Mouse (Mus musculus) myocyte (in vitro differentiated cells): ENCODE results near the gene Hoxd3. TPM values are rescaled to one million over a fixed set of nuclear protein-coding genes. Genes with fewer than 3 reads are reported as not detected.

ENCODE experiments used
- H3K27me3 ChIP-seq: one replicate; pipeline ENCODE4 v1.6.1; 2011; ENCODE audit not compliant: control insufficient read depth, insufficient read depth, insufficient read length
- H3K36me3 ChIP-seq: one replicate; pipeline ENCODE4 v1.6.1; 2011; ENCODE audit not compliant: control insufficient read depth, insufficient read depth
- H3K4me2 ChIP-seq: one replicate; pipeline ENCODE4 v1.6.1; 2011; ENCODE audit warnings: low read depth, control low read depth
- H3K4me3 ChIP-seq: one replicate; pipeline ENCODE4 v1.5.1; 2011; ENCODE audit warnings: mild to moderate bottlenecking, control low read depth, moderate library complexity
- H3K79me2 ChIP-seq: one replicate; pipeline ENCODE4 v1.6.1; 2011; ENCODE audit not compliant: control insufficient read depth, insufficient read depth
- H3ac ChIP-seq: one replicate; pipeline ENCODE4 v1.6.1; 2011; ENCODE audit not compliant: control insufficient read depth, insufficient read length
- CEBPB ChIP-seq: IDR thresholded peaks from 2 replicates; pipeline ENCODE4 v1.6.1; 2011; ENCODE audit warnings: mild to moderate bottlenecking, moderate library complexity; ENCODE audit not compliant: poor library complexity, insufficient read depth, severe bottlenecking
- E2F4 ChIP-seq: IDR thresholded peaks from one replicate; pipeline ENCODE4 v1.6.1; 2011; ENCODE audit warnings: mild to moderate bottlenecking, control low read depth, moderate library complexity; ENCODE audit not compliant: insufficient read depth
- MAX ChIP-seq: IDR thresholded peaks from one replicate; pipeline ENCODE4 v1.6.1; 2011; ENCODE audit warnings: low read depth, mild to moderate bottlenecking, control low read depth
- MYOD1 ChIP-seq, 3 experiments: IDR thresholded peaks; one replicate each; pipeline ENCODE4 v1.6.1; 2011; ENCODE audit warnings: control low read depth in 2 of 3, low read depth in 2 of 3, mild to moderate bottlenecking in 2 of 3, moderate library complexity in 1 of 3; ENCODE audit not compliant: insufficient read length in 2 of 3, control insufficient read depth in 1 of 3
- MYOG ChIP-seq, 3 experiments: IDR thresholded peaks; one replicate each; pipeline ENCODE4 v1.6.1; 2011; ENCODE audit warnings: control low read depth in 2 of 3, low read depth in 2 of 3, mild to moderate bottlenecking in 2 of 3; ENCODE audit not compliant: insufficient read length in 2 of 3, control insufficient read depth in 1 of 3, insufficient read depth in 1 of 3
- POLR2A ChIP-seq: IDR thresholded peaks from one replicate; pipeline ENCODE4 v1.6.1; 2011; ENCODE audit warnings: low read depth, mild to moderate bottlenecking, control low read depth, moderate library complexity; ENCODE audit not compliant: insufficient read length
- POLR2AphosphoS2 ChIP-seq: IDR thresholded peaks from one replicate; pipeline ENCODE4 v1.6.1; 2011; ENCODE audit warnings: low read depth, control low read depth; ENCODE audit not compliant: insufficient read length
- REST ChIP-seq: IDR thresholded peaks from one replicate; pipeline ENCODE4 v1.6.1; 2011; ENCODE audit warnings: mild to moderate bottlenecking, control low read depth, moderate library complexity; ENCODE audit not compliant: insufficient read depth, insufficient read length
- SRF ChIP-seq: IDR thresholded peaks from one replicate; pipeline ENCODE4 v1.6.1; 2011; ENCODE audit warnings: low read depth; ENCODE audit not compliant: control insufficient read depth, insufficient read length
- TCF12 ChIP-seq: IDR thresholded peaks from one replicate; pipeline ENCODE4 v1.6.1; 2011; ENCODE audit warnings: mild to moderate bottlenecking, control low read depth; ENCODE audit not compliant: poor library complexity, insufficient read depth, severe bottlenecking
- TCF3 ChIP-seq: IDR thresholded peaks from one replicate; pipeline ENCODE4 v1.6.1; 2011; ENCODE audit warnings: low read depth, control low read depth; ENCODE audit not compliant: insufficient read length
- USF1 ChIP-seq: IDR thresholded peaks from one replicate; pipeline ENCODE4 v1.6.1; 2011; ENCODE audit warnings: low read depth, mild to moderate bottlenecking, control low read depth, moderate library complexity
- polyA plus RNA-seq: library from polyadenylated mRNA; unstranded; fragments of >200 nt; fragmentation: generic; extraction: Trizol; gene quantifications from one replicate; pipeline ENCODE4 v1.2.1, GENCODE M21; 2012; ENCODE audit warnings: missing spikeins

Hoxd3 gene
- polyA plus RNA-seq, 1 experiment, result not detected

DNA sequence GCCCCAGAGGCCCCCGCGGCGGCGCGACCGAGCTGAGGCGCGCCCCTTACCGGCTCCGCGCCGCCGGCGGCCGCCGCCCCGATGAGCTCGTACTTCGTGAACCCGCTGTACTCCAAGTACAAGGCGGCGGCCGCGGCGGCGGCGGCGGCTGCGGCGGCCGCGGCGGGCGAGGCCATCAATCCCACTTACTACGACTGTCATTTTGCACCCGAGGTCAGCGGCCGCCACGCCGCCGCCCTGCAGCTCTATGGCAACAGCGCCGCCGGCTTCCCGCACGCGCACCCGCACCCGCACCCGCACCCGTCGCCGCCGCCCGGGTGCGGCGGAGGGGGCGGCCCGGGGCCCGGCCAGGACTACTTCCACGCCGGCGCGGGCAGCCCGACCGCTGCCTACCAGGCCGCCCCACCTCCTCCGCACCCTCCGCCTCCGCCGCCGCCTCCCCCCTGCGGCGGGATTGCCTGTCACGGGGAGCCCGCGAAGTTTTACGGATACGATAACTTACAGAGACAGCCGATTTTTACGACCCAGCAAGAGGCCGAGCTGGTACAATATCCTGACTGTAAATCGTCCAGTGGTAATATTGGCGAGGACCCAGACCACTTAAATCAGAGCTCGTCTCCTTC lies 6.1 kb upstream of the Hoxd3 start:
- TF ChIP-seq MYOD1 (IDR thresholded peaks at IDR 0.05; ENCODE audit: control insufficient read depth in 1 of 3, insufficient read length in 2 of 3, low read depth in 2 of 3) (no peak), POLR2AphosphoS2 (no peak), TCF12 (no peak), POLR2A (no peak), SRF (no peak), CEBPB (no peak), MYOG (IDR thresholded peaks at IDR 0.05; ENCODE audit: control insufficient read depth in 1 of 3, insufficient read depth in 1 of 3, insufficient read length in 2 of 3, low read depth in 2 of 3) (no peak), E2F4 (no peak), MAX (no peak), TCF3 (no peak), REST (no peak), USF1 (no peak)
- no peak overlapping the region for H3K4me3 ChIP-seq
- peaks cover 46% of the 10 kb centered on the region for H3K27me3 ChIP-seq
- no peaks in the 10 kb centered on the region for H3K36me3 ChIP-seq
- no peak overlapping the region for H3ac ChIP-seq
- H3K4me2 ChIP-seq, result no peak overlapping the region
- H3K79me2 ChIP-seq, result no peaks in the 10 kb centered on the region

DNA sequence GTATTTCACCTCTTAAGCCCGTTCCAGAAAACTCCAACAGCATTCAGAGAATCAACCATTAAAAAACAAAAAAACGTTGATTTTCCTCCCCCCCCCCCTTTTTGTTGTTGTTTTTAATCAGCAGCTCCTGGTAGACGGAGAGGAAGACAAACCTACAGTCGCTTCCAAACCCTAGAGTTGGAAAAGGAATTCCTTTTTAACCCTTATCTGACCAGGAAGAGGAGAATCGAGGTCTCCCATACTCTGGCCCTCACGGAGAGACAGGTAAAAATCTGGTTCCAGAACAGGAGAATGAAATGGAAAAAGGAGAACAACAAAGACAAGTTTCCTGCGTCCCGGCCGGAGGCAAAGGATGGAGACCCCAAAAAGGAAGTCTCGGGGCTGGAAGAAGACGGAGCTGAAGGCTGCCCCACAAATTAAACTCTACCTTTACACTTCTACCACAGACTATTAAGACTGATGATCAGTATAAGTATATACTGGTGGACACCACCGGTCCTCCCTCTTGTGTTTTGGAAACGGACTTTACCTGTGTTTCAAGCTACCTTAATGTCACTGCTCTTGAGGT lies 5.2 kb upstream of the Hoxd3 start:
- Histone ChIP-seq H3ac (no peak overlapping the region), H3K79me2 (no peaks in the 10 kb centered on the region), H3K27me3 (peaks cover 50% of the 10 kb centered on the region), H3K4me3 (no peak overlapping the region), H3K36me3 (no peaks in the 10 kb centered on the region), H3K4me2 (no peak overlapping the region)
- TF ChIP-seq POLR2A, result no peak
- TF ChIP-seq TCF12, result no peak
- no peak for TF ChIP-seq SRF

DNA sequence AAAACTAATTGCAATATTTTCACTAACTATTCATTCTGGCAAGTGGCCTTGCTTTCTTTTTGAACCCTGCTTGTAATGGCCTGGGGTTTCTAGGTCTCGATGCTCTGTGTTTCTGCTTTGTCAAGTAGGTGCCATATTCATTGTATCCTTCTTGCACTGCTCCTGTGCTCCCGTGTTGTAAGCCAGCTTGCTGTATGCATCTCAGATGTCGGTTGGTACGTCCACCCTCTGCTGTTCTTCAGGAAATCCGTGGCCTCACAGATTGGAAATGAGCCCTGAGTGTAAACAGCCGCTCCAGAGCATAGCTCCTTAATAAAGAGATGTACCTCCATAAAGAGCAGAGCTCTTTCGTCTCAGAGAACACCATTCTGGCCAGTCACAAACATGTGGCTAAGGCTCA lies 4.1 kb upstream of the Hoxd3 start:
- Histone ChIP-seq H3K79me2 (no peaks in the 10 kb centered on the region), H3K27me3 (peaks cover 59% of the 10 kb centered on the region), H3K4me3 (no peak overlapping the region), H3K36me3 (no peaks in the 10 kb centered on the region), H3ac (no peak overlapping the region), H3K4me2 (no peak overlapping the region)
- no peak for TF ChIP-seq TCF12
- TF ChIP-seq E2F4, result no peak
- TF ChIP-seq POLR2A, result no peak
- TF ChIP-seq REST, result no peak
- no peak for TF ChIP-seq CEBPB
- TF ChIP-seq MYOG (IDR thresholded peaks at IDR 0.05; ENCODE audit: control insufficient read depth in 1 of 3, insufficient read depth in 1 of 3, insufficient read length in 2 of 3, low read depth in 2 of 3), result no peak
- TF ChIP-seq MAX, result no peak
- TF ChIP-seq USF1, result no peak
- TF ChIP-seq SRF, result no peak
- no peak for TF ChIP-seq POLR2AphosphoS2
- TF ChIP-seq TCF3, result no peak
- no peak for TF ChIP-seq MYOD1 (IDR thresholded peaks at IDR 0.05; ENCODE audit: control insufficient read depth in 1 of 3, insufficient read length in 2 of 3, low read depth in 2 of 3)

DNA sequence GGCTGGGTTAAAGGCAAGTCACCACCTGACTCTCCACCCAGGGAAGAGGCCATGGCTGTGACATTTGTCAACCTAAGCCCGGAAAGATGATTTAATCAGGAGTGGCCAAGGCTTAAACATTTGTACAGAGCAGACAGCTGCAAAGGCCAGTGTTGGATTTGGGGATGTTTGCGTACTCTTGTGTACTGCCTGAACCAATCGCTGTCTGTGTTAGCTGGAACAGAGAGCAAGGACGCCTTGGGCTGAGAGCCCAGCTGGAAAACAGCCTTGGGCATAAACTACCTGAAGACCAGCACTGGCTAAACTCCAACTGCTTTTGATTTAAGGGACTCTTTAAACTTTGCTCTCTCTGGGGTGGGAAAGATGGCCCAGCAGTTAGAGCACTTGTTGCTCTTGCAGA lies 3.1 kb upstream of the Hoxd3 start:
- no peaks in the 10 kb centered on the region for H3K36me3 ChIP-seq
- H3K79me2 ChIP-seq, result no peaks in the 10 kb centered on the region
- no peak overlapping the region for H3ac ChIP-seq
- no peak for TF ChIP-seq E2F4
- no peak for TF ChIP-seq SRF
- TF ChIP-seq USF1, result no peak
- no peak for TF ChIP-seq MYOD1 (IDR thresholded peaks at IDR 0.05; ENCODE audit: control insufficient read depth in 1 of 3, insufficient read length in 2 of 3, low read depth in 2 of 3)
- no peak for TF ChIP-seq TCF12
- H3K4me2 ChIP-seq, result no peak overlapping the region
- H3K27me3 ChIP-seq, result peaks cover 59% of the 10 kb centered on the region
- no peak overlapping the region for H3K4me3 ChIP-seq
